Mouse (Mus musculus): ENCODE results near the gene Gm9803.

Gm9803 gene

GRCm38 (mm10) chr10:43512976-43513375, 10.9 kb upstream of the Gm9803 start:
- no peak for DNase-seq (ENCODE audit: low spot score)

GRCm38 (mm10) chr10:43516992-43517660, 6.8 kb upstream of the Gm9803 start:
- peak; percentile 15 for DNase-seq (ENCODE audit: low spot score)

GRCm38 (mm10) chr10:43517836-43518235, 6.0 kb upstream of the Gm9803 start:
- DNase-seq (ENCODE audit: low spot score) = peak; percentile 27

GRCm38 (mm10) chr10:43518368-43518767, 5.5 kb upstream of the Gm9803 start:
- peak; percentile 53 for DNase-seq (ENCODE audit: low spot score)

- DNase-seq (ENCODE audit: low spot score) = no peak
These were observed 3.9 kb upstream of the Gm9803 start for GRCm38 (mm10) chr10:43519977-43520376.

- no peak for DNase-seq (ENCODE audit: low spot score)
These were observed 3.7 kb downstream of the Gm9803 start for GRCm38 (mm10) chr10:43527283-43528269.

- no peak for DNase-seq (ENCODE audit: low spot score)
These were observed 10.5 kb downstream of the Gm9803 start for GRCm38 (mm10) chr10:43534382-43534781.

- no peak for DNase-seq (ENCODE audit: low spot score)
These were observed 13.8 kb downstream of the Gm9803 start for GRCm38 (mm10) chr10:43537652-43538051.

GRCm38 (mm10) chr10:43538831-43539230, 14.9 kb downstream of the Gm9803 start:
- no peak for DNase-seq (ENCODE audit: low spot score)

GRCm38 (mm10) chr10:43539746-43540310, 15.9 kb downstream of the Gm9803 start:
- no peak for DNase-seq (ENCODE audit: low spot score)

GRCm38 (mm10) chr10:43540442-43541152, 16.7 kb downstream of the Gm9803 start, which contains the start of gene 1700021F05Rik:
Gene 1700021F05Rik (minus strand): TSS chr10:43540994.
- peak; percentile 95 for DNase-seq (ENCODE audit: low spot score)

- no peak for DNase-seq (ENCODE audit: low spot score)
These were observed 17.3 kb downstream of the Gm9803 start for GRCm38 (mm10) chr10:43541153-43541544.

GRCm38 (mm10) chr10:43549411-43549810, 25.5 kb downstream of the Gm9803 start:
- DNase-seq (ENCODE audit: low spot score) = no peak

- DNase-seq (ENCODE audit: low spot score) = no peak
These were observed 27.0 kb downstream of the Gm9803 start for GRCm38 (mm10) chr10:43550923-43551322.

- no peak for DNase-seq (ENCODE audit: low spot score)
These were observed 27.5 kb downstream of the Gm9803 start for GRCm38 (mm10) chr10:43551388-43551787.

GRCm38 (mm10) chr10:43557630-43558165, 33.8 kb downstream of the Gm9803 start:
- no peak for DNase-seq (ENCODE audit: low spot score)

GRCm38 (mm10) chr10:43559313-43559712, 35.4 kb downstream of the Gm9803 start:
- DNase-seq (ENCODE audit: low spot score) = no peak

GRCm38 (mm10) chr10:43560765-43561164, 36.9 kb downstream of the Gm9803 start:
- DNase-seq (ENCODE audit: low spot score) = no peak

GRCm38 (mm10) chr10:43561311-43561710, 37.4 kb downstream of the Gm9803 start:
- no peak for DNase-seq (ENCODE audit: low spot score)

Measured in testis, postnatal 14 days (tissue).